ENCODE assay signal across 11 mouse cellular contexts in genomic region chr10:43106196-43106595, GRCm38 (mm10).
DNase-seq lines count a peak whose midpoint lies in the region; ATAC-seq lines count a peak whose summit lies in the region.
"Had no signal": no experiment of that assay in that cellular context is flagged by ENCODE, and none has a peak within 500 bp of the region (broad histone marks: within the 10 kb centered on the region; RNA-seq: fewer than 3 reads in every experiment).

No protein-coding gene starts in this region.

- no peak overlapping the region for H3K4me2 ChIP-seq in hindbrain, embryonic 15.5 days
- H3K4me2 ChIP-seq in neural tube, embryonic 13.5 days = no peak overlapping the region
- H3K4me2 ChIP-seq: limb, embryonic 12.5 days had no signal

- no peaks in the 10 kb centered on the region for H3K9me3 ChIP-seq in forebrain, embryonic 10.5 days
- H3K9me3 ChIP-seq in hindbrain, embryonic 15.5 days = no peaks in the 10 kb centered on the region
- H3K9me3 ChIP-seq in neural tube, embryonic 13.5 days = no peaks in the 10 kb centered on the region
- H3K9me3 ChIP-seq: limb, embryonic 12.5 days had no signal

- WGBS in forebrain, embryonic 10.5 days = 18% methylated on average over 7 of the region's 7 CpGs
- WGBS in hindbrain, embryonic 15.5 days = 19% methylated on average over 7 of the region's 7 CpGs
- 17% methylated on average over 7 of the region's 7 CpGs for WGBS in neural tube, embryonic 13.5 days

- H3K27ac ChIP-seq in forebrain, embryonic 10.5 days = peak overlapping the region; percentile 71
- peak overlapping the region; percentile 68 for H3K27ac ChIP-seq in hindbrain, embryonic 15.5 days (replicated peaks)
- peak overlapping the region; percentile 76 for H3K27ac ChIP-seq in neural tube, embryonic 13.5 days (replicated peaks)
- H3K27ac ChIP-seq: limb, embryonic 12.5 days had no signal

- H3K36me3 ChIP-seq in forebrain, embryonic 10.5 days (replicated peaks) = no peaks in the 10 kb centered on the region
- H3K36me3 ChIP-seq in hindbrain, embryonic 15.5 days = no peaks in the 10 kb centered on the region
- no peaks in the 10 kb centered on the region for H3K36me3 ChIP-seq in neural tube, embryonic 13.5 days
- H3K36me3 ChIP-seq: limb, embryonic 12.5 days had no signal

- H3K9ac ChIP-seq in hindbrain, embryonic 15.5 days = no peak overlapping the region
- no peak overlapping the region for H3K9ac ChIP-seq in neural tube, embryonic 13.5 days
- H3K9ac ChIP-seq: limb, embryonic 12.5 days had no signal

- H3K27me3 ChIP-seq in forebrain, embryonic 10.5 days (ENCODE audit: poor library complexity, severe bottlenecking) = peaks cover 15% of the 10 kb centered on the region
- no peaks in the 10 kb centered on the region for H3K27me3 ChIP-seq in hindbrain, embryonic 15.5 days
- no peaks in the 10 kb centered on the region for H3K27me3 ChIP-seq in neural tube, embryonic 13.5 days

- no peak overlapping the region for H3K4me3 ChIP-seq in forebrain, embryonic 10.5 days
- H3K4me3 ChIP-seq in hindbrain, embryonic 15.5 days = no peak overlapping the region
- no peak overlapping the region for H3K4me3 ChIP-seq in neural tube, embryonic 13.5 days
- H3K4me3 ChIP-seq: limb, embryonic 12.5 days; megakaryocyte, embryonic 14.5 days had no signal

- H3K4me1 ChIP-seq in forebrain, embryonic 10.5 days = peaks cover 53% of the 10 kb centered on the region
- H3K4me1 ChIP-seq in hindbrain, embryonic 15.5 days (replicated peaks) = peaks cover 34% of the 10 kb centered on the region
- H3K4me1 ChIP-seq in neural tube, embryonic 13.5 days (replicated peaks) = peaks cover 58% of the 10 kb centered on the region
- H3K4me1 ChIP-seq: megakaryocyte, embryonic 14.5 days had no signal

- peak; percentile 73 for ATAC-seq in hindbrain, embryonic 15.5 days (ENCODE audit: low FRiP score, low read depth)
- ATAC-seq in neural tube, embryonic 13.5 days (ENCODE audit: low read depth) = peak; percentile 88
- no peak for ATAC-seq in activated CD4-positive, CD25-positive, alpha-beta regulatory T cell, adult 4 months

- peak; percentile 30 for DNase-seq in embryo, embryonic 10.5 days (ENCODE audit: low spot score)
- DNase-seq in forebrain, embryonic 10.5 days (ENCODE audit: extremely low spot score, low spot score) = no peak
- no peak for DNase-seq in urinary bladder, postnatal 36 days (ENCODE audit: low spot score in 2 of 2)
- DNase-seq in adrenal gland, adult (ENCODE audit: inconsistent age in 2 of 2, low spot score in 1 of 2) = no peak
- DNase-seq: lung, adult 18-20 months; thymus, postnatal 4 days had no signal
